Comparison of ENCODE assay signal across 11 mouse cellular contexts in genomic region chr4:135085077-135085853, GRCm38 (mm10). TPM values are rescaled to one million over a fixed set of nuclear protein-coding genes. Genes with fewer than 3 reads are reported as not detected.
DNase-seq lines count a peak whose midpoint lies in the region; ATAC-seq and TF ChIP-seq lines count a peak whose summit lies in the region.
"Had no signal": no experiment of that assay in that cellular context is flagged by ENCODE, and none has a peak within 500 bp of the region (broad histone marks: within the 10 kb centered on the region; RNA-seq: fewer than 3 reads in every experiment).

No protein-coding gene starts in this region.

- no peak overlapping the region for H3K27ac ChIP-seq in liver, postnatal 0 days (ENCODE audit: low read depth)
- no peak overlapping the region for H3K27ac ChIP-seq in liver, embryonic 11.5 days (ENCODE audit: low read depth, low read length)
- no peak overlapping the region for H3K27ac ChIP-seq in ES-E14 (ENCODE audit: insufficient read depth, low read depth, low read length, poor library complexity, severe bottlenecking)
- H3K27ac ChIP-seq: hindbrain, embryonic 15.5 days had no signal

- H3K4me2 ChIP-seq in liver, postnatal 0 days (ENCODE audit: low read depth, low read length) = no peak overlapping the region
- no peak overlapping the region for H3K4me2 ChIP-seq in liver, embryonic 11.5 days
- H3K4me2 ChIP-seq: hindbrain, embryonic 15.5 days had no signal

- TF ChIP-seq EP300 in liver, postnatal 0 days (IDR thresholded peaks at IDR 0.05; ENCODE audit: low read depth) = no peak

- ATAC-seq in CD4-positive, CD25-positive, alpha-beta regulatory T cell, adult 4 months = no peak
- ATAC-seq in liver, postnatal 0 days = no peak
- ATAC-seq in liver, embryonic 11.5 days (replicated peaks; ENCODE audit: low FRiP score) = no peak
- ATAC-seq in megakaryocyte, adult 5-6 weeks (ENCODE audit: poor library complexity, severe bottlenecking) = peak; percentile 84

- 39% methylated on average over 13 of the region's 13 CpGs for WGBS in liver, postnatal 0 days (ENCODE audit: insufficient replicate concordance)
- WGBS in liver, embryonic 11.5 days = 60% methylated on average over 13 of the region's 13 CpGs

- peak; percentile 56 for DNase-seq in CD4-positive, CD25-positive, alpha-beta regulatory T cell, adult 2 months (ENCODE audit: low read depth, low spot score)
- DNase-seq in liver, postnatal 0 days = no peak
- no peak for DNase-seq in liver, embryonic 11.5 days (ENCODE audit: low spot score)
- peak; percentile 24 for DNase-seq in ES-E14 (ENCODE audit: low read depth, low spot score)
- DNase-seq in cerebellum, adult 11-12 months = no peak
- DNase-seq in adrenal gland, adult 2 months = no peak
- DNase-seq: kidney, postnatal 36 days had no signal

- H3K27me3 ChIP-seq in liver, postnatal 0 days (ENCODE audit: insufficient read depth, low read length) = no peaks in the 10 kb centered on the region
- no peaks in the 10 kb centered on the region for H3K27me3 ChIP-seq in liver, embryonic 11.5 days (replicated peaks; ENCODE audit: control insufficient read depth, insufficient read depth, low read length)
- H3K27me3 ChIP-seq: hindbrain, embryonic 15.5 days had no signal

- TF ChIP-seq CTCF in liver, postnatal 0 days (IDR thresholded peaks at IDR 0.05; ENCODE audit: low read depth) = peak; percentile 62

- in situ Hi-C loops in ES-E14 (cut with MboI; ENCODE audit: low sequenced_read_pairs in 2 of 2, unreplicated experiment in 2 of 2) = no loop called here

- H3K36me3 ChIP-seq in liver, postnatal 0 days (replicated peaks; ENCODE audit: insufficient read depth, low read length) = no peaks in the 10 kb centered on the region
- H3K36me3 ChIP-seq in liver, embryonic 11.5 days (ENCODE audit: control insufficient read depth, insufficient read depth, low read length) = no peaks in the 10 kb centered on the region
- H3K36me3 ChIP-seq in ES-E14 (ENCODE audit: control insufficient read depth, insufficient read depth, low read length, poor library complexity, severe bottlenecking) = no peaks in the 10 kb centered on the region
- H3K36me3 ChIP-seq: hindbrain, embryonic 15.5 days had no signal

- no peaks in the 10 kb centered on the region for H3K4me1 ChIP-seq in liver, postnatal 0 days (ENCODE audit: insufficient read depth)
- no peaks in the 10 kb centered on the region for H3K4me1 ChIP-seq in liver, embryonic 11.5 days (replicated peaks; ENCODE audit: control insufficient read depth, insufficient read depth, low read length)
- no peaks in the 10 kb centered on the region for H3K4me1 ChIP-seq in ES-E14 (ENCODE audit: control insufficient read depth in 2 of 2, insufficient read depth in 2 of 2, low read length in 2 of 2, poor library complexity in 1 of 2)
- H3K4me1 ChIP-seq: hindbrain, embryonic 15.5 days had no signal

- no peak overlapping the region for H3K9ac ChIP-seq in liver, postnatal 0 days (replicated peaks)
- no peak overlapping the region for H3K9ac ChIP-seq in liver, embryonic 11.5 days (ENCODE audit: low read depth, low read length)
- H3K9ac ChIP-seq in ES-E14 (ENCODE audit: insufficient read depth, low read depth, low read length, poor library complexity, severe bottlenecking) = no peak overlapping the region
- H3K9ac ChIP-seq: hindbrain, embryonic 15.5 days had no signal

- H3K4me3 ChIP-seq in liver, postnatal 0 days (ENCODE audit: low read depth, low read length) = no peak overlapping the region
- no peak overlapping the region for H3K4me3 ChIP-seq in liver, embryonic 11.5 days (ENCODE audit: low read depth, low read length)
- H3K4me3 ChIP-seq in ES-E14 (ENCODE audit: insufficient read depth in 1 of 2, low read depth in 1 of 2, low read length in 2 of 2, poor library complexity in 1 of 2, severe bottlenecking in 1 of 2) = no peak overlapping the region
- H3K4me3 ChIP-seq: hindbrain, embryonic 15.5 days had no signal

- H3K9me3 ChIP-seq in liver, postnatal 0 days (ENCODE audit: low read length) = no peaks in the 10 kb centered on the region
- H3K9me3 ChIP-seq in liver, embryonic 11.5 days (ENCODE audit: control insufficient read depth, low read length) = no peaks in the 10 kb centered on the region
- H3K9me3 ChIP-seq in ES-E14 (ENCODE audit: control insufficient read depth, insufficient read depth, low read depth, low read length) = no peaks in the 10 kb centered on the region
- H3K9me3 ChIP-seq: hindbrain, embryonic 15.5 days had no signal

TF ChIP-seq in ES-E14, 5 proteins besides CTCF, POLR2A, EP300 and RAD21:
- TF ChIP-seq CHD2 (IDR thresholded peaks at IDR 0.05; ENCODE audit: low read depth, low read length) = no peak
- TF ChIP-seq HCFC1 (IDR thresholded peaks at IDR 0.05; ENCODE audit: borderline replicate concordance, insufficient read depth, low read length) = no peak
- no peak for TF ChIP-seq ZNF384 (IDR thresholded peaks at IDR 0.05; ENCODE audit: low read depth, low read length)
- TF ChIP-seq ZC3H11A (IDR thresholded peaks at IDR 0.05; ENCODE audit: borderline replicate concordance, low read depth, low read length) = no peak
- TF ChIP-seq MAFK (IDR thresholded peaks at IDR 0.05; ENCODE audit: insufficient read depth, low read depth, low read length) = no peak

RNA-seq across cellular contexts. Expression of gene Runx3, which starts 35.2 kb away (rescaled TPM):
- polyA plus RNA-seq in CD4-positive, CD25-positive, alpha-beta regulatory T cell, adult 4 months (2017; shearing (Covaris generic)) = 10 to 100 TPM in 1 of 2 experiments, 1 to 10 TPM in 1; 9.8 to 11.2 TPM
- 0.39 and 0.46 TPM in 2 replicates for polyA plus RNA-seq in liver, postnatal 0 days (2015; fragmentation: Nextera tagmentation; extraction: Ambion mirVana)
- 0.71 and 0.82 TPM in 2 replicates for polyA plus RNA-seq in liver, embryonic 11.5 days (2014; fragmentation: Nextera tagmentation; extraction: Ambion mirVana)
- total RNA-seq in ES-E14 (2012; rRNA removed) = 0.49 and 0.63 TPM in 2 replicates
- 18.1 and 20.8 TPM in 2 replicates for total RNA-seq in megakaryocyte, adult 5-6 weeks (2015)
- 4.3 and 6.5 TPM in 2 replicates for total RNA-seq in megakaryocyte, adult 5-6 weeks (2017)
- total RNA-seq in adrenal gland, adult 2 months (2021) = 1 to 10 TPM; 3.1 to 4.0 TPM
- polyA plus RNA-seq in adrenal gland, adult 2 months (2012; rRNA removed) = 3.4 and 4.7 TPM in 2 replicates
- total RNA-seq: left cerebral cortex, postnatal 36 days had no signal

Comparison
In these comparisons a context has a peak if more than half of its experiments do, and no peak if none do; other contexts are left out.
1. DNase-seq: peak in CD4-positive, CD25-positive, alpha-beta regulatory T cell, adult 2 months (single experiment) and ES-E14 (single experiment); none in liver, postnatal 0 days (single experiment), liver, embryonic 11.5 days (single experiment), cerebellum, adult 11-12 months (single experiment) and adrenal gland, adult 2 months (single experiment).